Mouse (Mus musculus) kidney, embryonic 14.5 days (tissue): ENCODE data around the gene Pcdh18. TPM values are rescaled to one million over a fixed set of nuclear protein-coding genes. Genes with fewer than 3 reads are reported as not detected.

Experiments
- ATAC-seq: fragments of 200-750 bp; cut with Nextera tagmentation; 2 replicates; pipeline ENCODE4 v1.8.0; 2017; ENCODE audit warnings: moderate number of reproducible peaks, mild to moderate bottlenecking, moderate TSS enrichment, moderate library complexity; ENCODE audit not compliant: low FRiP score, low TSS enrichment
- H3K27ac ChIP-seq: fragments of 300-500 bp; sonication (generic); 2 replicates; pipeline ENCODE4 v1.5.1; 2014; ENCODE audit warnings: low read depth, mild to moderate bottlenecking, low read length, moderate library complexity, mixed read lengths
- H3K27me3 ChIP-seq: fragments of 300-500 bp; sonication (generic); 2 replicates; pipeline ENCODE4 v1.6.1; 2014; ENCODE audit warnings: mild to moderate bottlenecking, low read length; ENCODE audit not compliant: control insufficient read depth, insufficient read depth
- H3K36me3 ChIP-seq: fragments of 300-500 bp; sonication (generic); 2 replicates; pipeline ENCODE4 v1.6.1; 2014; ENCODE audit warnings: low read length, mixed read lengths; ENCODE audit not compliant: control insufficient read depth, insufficient read depth
- H3K4me1 ChIP-seq: fragments of 300-500 bp; sonication (generic); 2 replicates; pipeline ENCODE4 v1.6.1; 2014; ENCODE audit warnings: low read length, mixed read lengths; ENCODE audit not compliant: control insufficient read depth, insufficient read depth
- H3K4me2 ChIP-seq: fragments of 300-500 bp; sonication (generic); replicated peaks from 2 replicates; pipeline ENCODE4 v1.6.1; 2014; ENCODE audit warnings: low read depth, mild to moderate bottlenecking, low read length
- H3K4me3 ChIP-seq: fragments of 300-500 bp; sonication (generic); 2 replicates; pipeline ENCODE4 v1.5.1; 2014; ENCODE audit warnings: mild to moderate bottlenecking, low read length
- H3K9ac ChIP-seq: fragments of 300-500 bp; sonication (generic); 2 replicates; pipeline ENCODE4 v1.6.1; 2014; ENCODE audit warnings: low read depth, mild to moderate bottlenecking, low read length, moderate library complexity
- H3K9me3 ChIP-seq: fragments of 300-500 bp; sonication (generic); 2 replicates; pipeline ENCODE4 v1.6.1; 2016; ENCODE audit warnings: low read length; ENCODE audit not compliant: control insufficient read depth
- WGBS: fragments of 180-500 bp; shearing (Covaris S2); extraction: QIAGEN DNeasy Blood & Tissue Kit; methylation state at CpG from one replicate; pipeline ENCODE4 v1.1.7; 2014; 5-methylcytosine and 5-hydroxymethylcytosine counted together
- polyA plus RNA-seq: library from polyadenylated mRNA; unstranded; fragments of >200 nt; fragmentation: Nextera tagmentation; extraction: Ambion mirVana; gene quantifications from 2 replicates; pipeline ENCODE4 v1.2.1, GENCODE M21; 2014

The Pcdh18 gene
- polyA plus RNA-seq, 1 experiment from 2014 or later, result 48.9 TPM

GRCm38 (mm10) chr3:49755986-49756845 lies 909 bp downstream of the Pcdh18 start:
- Histone ChIP-seq H3K9ac (peak overlapping the region; percentile 69), H3K4me1 (0 out of 2 replicates have a peak, but pooled peaks cover 8% of the 10 kb centered on the region), H3K9me3 (no peaks in the 10 kb centered on the region), H3K27me3 (no peaks in the 10 kb centered on the region), H3K4me3 (peak overlapping the region; percentile 76), H3K4me2 (peak overlapping the region; percentile 58), H3K27ac (peak overlapping the region; percentile 97), H3K36me3 (peaks cover 28% of the 10 kb centered on the region)
- ATAC-seq, result no peak
- WGBS, result 1% methylated on average over 36 of the region's 36 CpGs

- 0 out of 2 replicates have a peak, but pooled peaks cover 9% of the 10 kb centered on the region for H3K4me1 ChIP-seq
- H3K27me3 ChIP-seq, result no peaks in the 10 kb centered on the region
- peak overlapping the region; percentile 76; the same call in 1 of the 2 replicates for H3K4me3 ChIP-seq
- no peaks in the 10 kb centered on the region for H3K9me3 ChIP-seq
- no peak overlapping the region for H3K9ac ChIP-seq
- no peak for ATAC-seq
- 86% methylated on average over 4 of the region's 4 CpGs for WGBS
- H3K36me3 ChIP-seq, result peaks cover 55% of the 10 kb centered on the region
- H3K27ac ChIP-seq, result no peak overlapping the region
- peak overlapping the region; percentile 58 for H3K4me2 ChIP-seq
Measured at GRCm38 (mm10) chr3:49752766-49753165, 4.4 kb downstream of the Pcdh18 start.

- Histone ChIP-seq H3K9ac (no peak overlapping the region), H3K27me3 (no peaks in the 10 kb centered on the region), H3K4me1 (0 out of 2 replicates have a peak, but pooled peaks cover 9% of the 10 kb centered on the region), H3K4me3 (no peak overlapping the region), H3K36me3 (peaks cover 73% of the 10 kb centered on the region), H3K4me2 (no peak overlapping the region), H3K9me3 (no peaks in the 10 kb centered on the region), H3K27ac (no peak overlapping the region)
- ATAC-seq, result no peak
- 69% methylated on average over 8 of the region's 8 CpGs for WGBS
Measured at GRCm38 (mm10) chr3:49749491-49750284, 7.4 kb downstream of the Pcdh18 start.

- WGBS, result 91% methylated on average over 1 of the region's 1 CpGs
- Histone ChIP-seq H3K27ac (no peak overlapping the region), H3K9me3 (no peaks in the 10 kb centered on the region), H3K4me2 (no peak overlapping the region), H3K27me3 (no peaks in the 10 kb centered on the region), H3K4me3 (no peak overlapping the region), H3K4me1 (0 out of 2 replicates have a peak, but pooled peaks cover 4% of the 10 kb centered on the region), H3K36me3 (peaks cover 74% of the 10 kb centered on the region), H3K9ac (no peak overlapping the region)
- no peak for ATAC-seq
Measured at GRCm38 (mm10) chr3:49748054-49748453, 9.1 kb downstream of the Pcdh18 start.

GRCm38 (mm10) chr3:49739061-49739460 lies 18.1 kb downstream of the Pcdh18 start:
- H3K4me3 ChIP-seq, result no peak overlapping the region
- peaks cover 4% of the 10 kb centered on the region for H3K36me3 ChIP-seq
- 89% methylated on average over 2 of the region's 2 CpGs for WGBS
- H3K9ac ChIP-seq, result no peak overlapping the region
- H3K27me3 ChIP-seq, result no peaks in the 10 kb centered on the region
- no peaks in the 10 kb centered on the region for H3K4me1 ChIP-seq
- ATAC-seq, result no peak
- no peak overlapping the region for H3K27ac ChIP-seq
- no peak overlapping the region for H3K4me2 ChIP-seq
- no peaks in the 10 kb centered on the region for H3K9me3 ChIP-seq

- peaks cover 2% of the 10 kb centered on the region for H3K36me3 ChIP-seq
- ATAC-seq, result no peak
- no peak overlapping the region for H3K27ac ChIP-seq
- H3K4me3 ChIP-seq, result no peak overlapping the region
- no peak overlapping the region for H3K9ac ChIP-seq
- H3K27me3 ChIP-seq, result no peaks in the 10 kb centered on the region
- no peak overlapping the region for H3K4me2 ChIP-seq
- no peaks in the 10 kb centered on the region for H3K4me1 ChIP-seq
- no peaks in the 10 kb centered on the region for H3K9me3 ChIP-seq
Measured at GRCm38 (mm10) chr3:49738531-49738930, 18.6 kb downstream of the Pcdh18 start.

GRCm38 (mm10) chr3:49706503-49706902 lies 50.6 kb downstream of the Pcdh18 start:
- ATAC-seq, result no peak
- Histone ChIP-seq H3K4me1 (no peaks in the 10 kb centered on the region), H3K27me3 (no peaks in the 10 kb centered on the region), H3K27ac (no peak overlapping the region), H3K4me3 (no peak overlapping the region), H3K4me2 (no peak overlapping the region), H3K36me3 (no peaks in the 10 kb centered on the region), H3K9me3 (no peaks in the 10 kb centered on the region), H3K9ac (no peak overlapping the region)
- WGBS, result 83% methylated on average over 2 of the region's 2 CpGs

GRCm38 (mm10) chr3:49699951-49700350 lies 57.2 kb downstream of the Pcdh18 start:
- WGBS, result 47% methylated on average over 2 of the region's 2 CpGs
- no peak overlapping the region for H3K9ac ChIP-seq

More at GRCm38 (mm10) chr3:49699951-49700350, 57.2 kb downstream of the Pcdh18 start:
- H3K4me2 ChIP-seq, result no peak overlapping the region
- no peaks in the 10 kb centered on the region for H3K9me3 ChIP-seq
- H3K4me1 ChIP-seq, result no peaks in the 10 kb centered on the region
- H3K4me3 ChIP-seq, result no peak overlapping the region
- ATAC-seq, result no peak
- no peak overlapping the region for H3K27ac ChIP-seq
- H3K27me3 ChIP-seq, result no peaks in the 10 kb centered on the region
- H3K36me3 ChIP-seq, result no peaks in the 10 kb centered on the region
